Mouse (Mus musculus) ES-Bruce4 (cell line): Measurements from ENCODE around the gene Ctnnbl1. TPM values are rescaled to one million over a fixed set of nuclear protein-coding genes. Genes with fewer than 3 reads are reported as not detected.

Experiments
- H3K27ac ChIP-seq: 2 replicates; pipeline ENCODE4 v1.5.1; 2012; ENCODE audit warnings: low read length, inconsistent platforms; ENCODE audit not compliant: insufficient read depth
- H3K27me3 ChIP-seq: 2 replicates; pipeline ENCODE4 v1.6.1; 2012; ENCODE audit warnings: mild to moderate bottlenecking, low read length, inconsistent platforms; ENCODE audit not compliant: control insufficient read depth, poor library complexity, insufficient read depth, severe bottlenecking
- H3K36me3 ChIP-seq: 2 replicates; pipeline ENCODE4 v1.6.1; 2012; ENCODE audit warnings: inconsistent platforms, mild to moderate bottlenecking, low read length, moderate library complexity; ENCODE audit not compliant: control insufficient read depth, poor library complexity, insufficient read depth, severe bottlenecking
- H3K4me1 ChIP-seq: one replicate; pipeline ENCODE4 v1.8.1; 2011; ENCODE audit warnings: low read length; ENCODE audit not compliant: control insufficient read depth, insufficient read depth
- H3K4me3 ChIP-seq: 2 replicates; pipeline ENCODE4 v1.5.1; 2011; ENCODE audit warnings: low read depth, mild to moderate bottlenecking, low read length
- H3K9ac ChIP-seq: 2 replicates; pipeline ENCODE4 v1.6.1; 2012; ENCODE audit warnings: low read depth, mild to moderate bottlenecking, inconsistent platforms; ENCODE audit not compliant: poor library complexity, severe bottlenecking
- H3K9me3 ChIP-seq: replicated peaks from 2 replicates; pipeline ENCODE4 v1.6.1; 2012; ENCODE audit warnings: mild to moderate bottlenecking, low read length, inconsistent platforms; ENCODE audit not compliant: control insufficient read depth, poor library complexity, insufficient read depth, severe bottlenecking
- CTCF ChIP-seq: IDR thresholded peaks from one replicate; pipeline ENCODE4 v1.8.1; 2011; ENCODE audit warnings: low read depth, low read length
- EP300 ChIP-seq: IDR thresholded peaks from 2 replicates; pipeline ENCODE4 v1.6.1; 2011; ENCODE audit warnings: low read depth, low read length; ENCODE audit not compliant: insufficient read depth
- POLR2A ChIP-seq: IDR thresholded peaks from one replicate; pipeline ENCODE4 v1.8.1; 2011; ENCODE audit warnings: low read length; ENCODE audit not compliant: insufficient read depth
- polyA plus RNA-seq: library from polyadenylated mRNA; stranded (reverse); fragments of >200 nt; gene quantifications from 2 replicates; pipeline ENCODE4 v1.2.4, GENCODE M21; 2011; ENCODE audit warnings: low read depth; ENCODE audit not compliant: missing spikeins, insufficient read depth, insufficient read length

Gene Ctnnbl1
- polyA plus RNA-seq, 1 experiment = 37.2 TPM

DNA sequence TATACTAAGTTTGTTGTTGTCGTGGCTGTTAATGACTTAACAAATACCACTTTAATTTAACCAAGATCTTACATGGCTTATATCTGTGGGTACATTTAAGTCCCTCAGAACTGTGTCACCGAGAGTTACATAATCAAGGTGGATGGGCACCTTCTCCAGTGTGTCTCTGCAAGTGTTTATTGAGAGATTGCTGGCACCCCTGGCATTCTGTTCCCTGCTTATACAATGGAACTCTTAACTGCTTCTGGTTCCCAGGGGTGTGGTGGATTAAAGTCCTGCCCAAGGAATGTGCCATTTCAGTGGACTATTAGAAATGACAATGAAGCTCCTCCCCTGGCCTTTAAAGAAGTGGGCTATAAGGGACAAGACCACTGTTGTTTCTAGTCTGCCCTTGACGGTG, 33.6 kb downstream of the Ctnnbl1 start:
- Histone ChIP-seq H3K27me3 (no peaks in the 10 kb centered on the region), H3K27ac (no peak overlapping the region), H3K9me3 (no peaks in the 10 kb centered on the region), H3K4me1 (no peaks in the 10 kb centered on the region), H3K4me3 (no peak overlapping the region), H3K9ac (no peak overlapping the region), H3K36me3 (peaks cover 5% of the 10 kb centered on the region)
- no peak for TF ChIP-seq EP300
- TF ChIP-seq CTCF = no peak
- TF ChIP-seq POLR2A = no peak

DNA sequence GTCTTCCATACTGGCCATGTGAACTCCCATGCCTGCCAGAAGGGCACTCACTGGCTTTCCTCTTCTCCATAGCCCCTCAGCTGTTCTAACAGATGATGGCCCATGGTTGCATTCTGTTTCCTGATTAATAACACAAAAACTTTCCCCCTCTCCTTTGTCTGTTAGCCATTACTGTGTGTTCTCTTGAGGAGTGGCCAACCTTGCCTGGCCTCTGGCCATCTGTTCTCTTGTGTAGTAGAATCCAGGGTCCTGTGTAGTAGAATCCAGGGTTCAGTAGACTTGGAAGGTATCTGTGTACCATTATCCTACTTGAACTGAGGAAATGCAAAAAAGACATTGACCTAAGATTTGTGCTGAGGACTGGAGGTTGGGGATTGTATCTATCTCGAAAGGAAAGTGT, 36.5 kb downstream of the Ctnnbl1 start:
- no peaks in the 10 kb centered on the region for H3K27me3 ChIP-seq
- H3K9ac ChIP-seq = no peak overlapping the region
- H3K9me3 ChIP-seq = no peaks in the 10 kb centered on the region
- TF ChIP-seq POLR2A = no peak
- no peak for TF ChIP-seq EP300
- TF ChIP-seq CTCF = no peak
- peaks cover 5% of the 10 kb centered on the region for H3K36me3 ChIP-seq
- no peaks in the 10 kb centered on the region for H3K4me1 ChIP-seq
- H3K4me3 ChIP-seq = no peak overlapping the region
- H3K27ac ChIP-seq = no peak overlapping the region

DNA sequence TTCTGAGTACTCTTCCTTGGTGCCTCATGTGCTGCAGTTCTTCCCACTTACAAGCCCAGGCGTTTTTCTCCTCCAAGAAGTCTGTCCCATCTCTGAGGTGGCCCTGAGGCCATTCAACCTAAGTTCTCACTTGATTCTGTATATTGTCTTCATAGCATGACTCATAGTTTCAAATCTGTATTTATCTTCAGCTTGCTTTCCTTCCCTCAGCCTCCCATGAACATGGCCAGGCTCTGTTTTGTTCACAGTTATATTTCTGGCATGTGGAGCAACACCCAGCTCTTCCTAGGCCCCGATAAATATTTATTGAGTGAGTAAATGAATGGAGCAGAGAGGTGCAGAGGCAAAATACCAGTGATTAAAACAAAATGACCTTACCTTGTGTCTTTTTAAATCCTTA, 38.8 kb downstream of the Ctnnbl1 start:
- Histone ChIP-seq H3K4me1 (no peaks in the 10 kb centered on the region), H3K27ac (no peak overlapping the region), H3K36me3 (peaks cover 5% of the 10 kb centered on the region), H3K9me3 (no peaks in the 10 kb centered on the region), H3K9ac (no peak overlapping the region), H3K4me3 (no peak overlapping the region), H3K27me3 (no peaks in the 10 kb centered on the region)
- TF ChIP-seq POLR2A (no peak), CTCF (no peak), EP300 (no peak)

DNA sequence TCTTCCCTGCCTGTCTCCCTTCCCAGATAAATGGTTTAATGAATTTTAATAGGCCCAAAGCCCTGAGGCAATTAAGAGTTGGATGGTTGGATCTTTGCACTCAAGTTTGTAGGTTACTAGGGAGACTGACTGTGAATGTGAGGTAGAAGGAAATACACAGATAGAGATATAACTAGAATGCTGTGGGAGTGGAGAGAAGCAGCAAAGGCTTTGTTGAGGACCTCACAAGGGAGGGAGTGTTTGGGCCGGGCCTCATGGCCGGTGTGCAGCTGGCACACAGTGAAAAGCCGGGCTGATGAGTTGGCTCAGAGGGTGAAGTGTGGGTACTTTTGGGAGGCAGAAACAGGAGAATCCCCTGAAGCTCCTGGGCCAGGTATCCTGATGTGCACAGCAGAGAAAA, 43.8 kb downstream of the Ctnnbl1 start:
- H3K27me3 ChIP-seq = no peaks in the 10 kb centered on the region
- TF ChIP-seq POLR2A = no peak
- no peak for TF ChIP-seq CTCF
- no peak for TF ChIP-seq EP300
- no peaks in the 10 kb centered on the region for H3K36me3 ChIP-seq
- H3K9ac ChIP-seq = no peak overlapping the region
- no peaks in the 10 kb centered on the region for H3K9me3 ChIP-seq
- no peaks in the 10 kb centered on the region for H3K4me1 ChIP-seq
- H3K27ac ChIP-seq = no peak overlapping the region
- H3K4me3 ChIP-seq = no peak overlapping the region

DNA sequence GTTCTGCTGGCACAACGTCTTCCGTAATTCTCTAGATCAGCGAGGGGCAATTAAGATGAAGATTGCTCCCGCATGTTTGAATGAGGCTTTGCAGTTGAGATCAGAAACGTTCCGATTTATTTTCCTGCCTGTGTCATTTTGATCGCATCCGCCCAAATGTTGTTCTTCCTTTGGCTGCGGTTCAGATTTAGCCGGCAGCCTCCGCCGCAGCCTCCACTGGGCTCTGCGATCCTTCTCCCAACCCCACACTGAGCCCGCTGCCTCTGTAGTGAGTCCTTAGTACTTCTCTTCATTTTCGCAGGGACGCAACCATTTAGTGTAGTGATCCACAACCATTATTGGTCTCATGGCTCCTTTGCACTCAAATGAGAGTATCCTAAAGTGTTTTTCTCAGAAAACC, 46.0 kb downstream of the Ctnnbl1 start:
- no peaks in the 10 kb centered on the region for H3K27me3 ChIP-seq
- H3K4me3 ChIP-seq = no peak overlapping the region
- no peaks in the 10 kb centered on the region for H3K4me1 ChIP-seq
- H3K9me3 ChIP-seq = no peaks in the 10 kb centered on the region
- H3K9ac ChIP-seq = no peak overlapping the region
- H3K27ac ChIP-seq = no peak overlapping the region
- TF ChIP-seq POLR2A = no peak
- no peak for TF ChIP-seq CTCF
- TF ChIP-seq EP300 = no peak
- no peaks in the 10 kb centered on the region for H3K36me3 ChIP-seq

DNA sequence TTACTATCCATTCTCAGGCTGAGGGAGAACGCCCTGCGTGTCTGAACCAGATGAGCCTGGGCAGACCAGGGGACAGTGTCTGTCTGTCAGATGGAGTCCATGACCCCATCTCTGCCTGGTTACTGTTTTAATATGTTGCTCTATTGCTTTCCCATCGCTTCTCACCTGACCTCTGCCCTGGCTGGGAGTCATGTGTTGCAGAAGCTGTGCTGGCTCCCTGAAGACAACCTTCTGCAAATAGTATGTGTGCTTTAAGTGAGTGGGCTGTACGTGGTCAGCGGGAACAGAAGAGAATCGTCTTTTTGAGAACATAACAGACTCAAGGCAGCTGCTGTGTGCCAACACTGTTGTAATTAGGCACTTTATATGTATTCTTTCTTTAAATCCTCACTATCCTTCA, 47.0 kb downstream of the Ctnnbl1 start:
- no peaks in the 10 kb centered on the region for H3K4me1 ChIP-seq
- H3K27me3 ChIP-seq = no peaks in the 10 kb centered on the region
- no peaks in the 10 kb centered on the region for H3K9me3 ChIP-seq
- H3K27ac ChIP-seq = no peak overlapping the region
- no peak overlapping the region for H3K9ac ChIP-seq
- H3K4me3 ChIP-seq = no peak overlapping the region
- TF ChIP-seq EP300 = no peak
- no peak for TF ChIP-seq POLR2A
- no peak for TF ChIP-seq CTCF
- no peaks in the 10 kb centered on the region for H3K36me3 ChIP-seq
